Mouse (Mus musculus) heart, postnatal 14 days (tissue): ENCODE measurements around the gene Lpar3. TPM values are rescaled to one million over a fixed set of nuclear protein-coding genes. Genes with fewer than 3 reads are reported as not detected.
A peak's percentile ranks its signal among the peaks of the same experiment; 100 is the strongest.

Experiments used
- DNase-seq, 2 experiments: peaks; one replicate each; pipeline ENCODE4 v3.0.0; 2021 to 2022
- intact Hi-C: fragments of 180-260 bp; cut with DNase I; formaldehyde crosslinking; loops from one replicate; pipeline ENCODE4 v1.15.1; 2025
- total RNA-seq, 2 experiments: library from RNA; stranded (reverse); gene quantifications; 2 replicates each; pipeline ENCODE4 v1.2.3; 2021

Gene Lpar3
- total RNA-seq, 2 experiments from 2014 or later = 1.0 to 1.1 TPM

DNA sequence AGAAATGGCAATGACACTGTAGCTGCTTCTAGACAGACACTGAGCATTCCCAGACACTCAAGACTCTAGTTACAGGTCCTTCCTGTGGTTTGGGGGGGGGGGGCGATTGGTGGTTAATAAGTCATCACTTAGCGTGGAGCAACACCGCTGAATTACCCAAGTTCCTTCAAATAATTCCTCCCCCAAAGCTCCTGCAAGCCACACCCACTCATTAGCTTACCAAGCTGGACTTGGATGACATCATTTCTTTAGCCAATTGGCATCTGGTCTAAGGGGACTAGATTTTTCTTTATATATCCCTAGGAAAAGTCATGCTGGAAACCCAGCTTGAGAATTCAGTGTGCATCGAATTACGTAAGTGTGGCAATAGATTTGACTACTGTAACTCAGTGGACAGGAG lies 82.4 kb downstream of the Lpar3 start:
- no peak for DNase-seq
- intact Hi-C loops = no loop called here

DNA sequence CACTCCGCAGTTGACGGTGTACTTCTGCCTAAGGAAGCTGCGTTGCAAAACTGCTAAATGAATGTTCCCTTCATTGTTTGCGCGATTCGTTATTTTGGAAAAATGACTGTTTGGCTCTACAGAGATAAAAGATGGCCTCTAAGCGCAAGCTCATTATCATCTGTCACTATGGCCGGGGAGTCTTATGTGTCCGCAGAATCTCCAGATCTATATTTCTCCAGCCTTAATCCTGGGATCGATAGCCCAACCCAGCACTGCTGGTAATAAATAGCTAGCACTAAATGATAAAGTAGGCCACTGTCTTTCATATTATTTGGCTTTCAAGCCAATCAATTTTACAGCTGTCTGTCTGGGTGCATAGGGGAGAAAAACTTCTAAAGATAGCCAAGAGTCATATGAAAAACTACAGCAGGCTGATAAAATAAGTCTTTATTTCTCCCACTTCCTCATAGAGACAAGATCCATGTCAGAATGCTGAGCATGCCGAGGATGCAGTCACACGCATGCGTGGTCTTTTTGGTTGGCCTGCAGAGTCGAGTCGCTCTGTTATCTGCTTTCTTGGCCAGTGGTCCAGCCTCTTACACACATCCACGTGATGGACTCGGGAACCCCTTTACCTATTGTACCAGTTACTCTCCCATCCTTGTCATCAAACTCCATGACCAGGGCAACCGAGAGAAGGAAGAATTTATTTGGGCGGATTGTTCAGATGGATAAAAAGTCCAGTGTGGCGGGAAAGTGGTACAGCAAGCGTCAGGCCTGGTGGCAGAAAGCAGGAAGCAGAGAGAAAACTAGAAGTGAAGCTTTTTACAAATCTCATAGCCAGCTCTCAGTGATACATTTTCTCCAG lies 84.0 kb downstream of the Lpar3 start:
- intact Hi-C loops = no loop called here
- DNase-seq = no peak

DNA sequence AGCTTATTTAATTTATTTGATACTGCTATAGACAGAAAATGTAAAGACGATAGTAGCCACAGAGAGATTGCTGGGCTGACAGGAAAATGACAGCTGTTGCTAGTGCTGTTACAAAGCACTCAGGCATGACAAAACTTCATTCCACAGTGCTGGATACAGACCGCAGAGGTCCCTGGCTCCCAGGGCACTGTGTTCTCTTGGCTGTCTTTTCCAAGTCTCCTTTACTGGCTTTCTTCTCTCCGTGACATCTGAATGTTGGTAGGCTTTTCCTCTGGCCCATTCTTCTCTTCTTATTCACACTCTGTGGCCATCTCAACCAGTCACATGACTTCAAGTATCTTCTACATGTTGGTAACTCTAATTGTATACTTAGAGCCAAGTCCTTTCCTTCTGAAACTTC lies 86.6 kb downstream of the Lpar3 start:
- intact Hi-C loops = no loop called here
- no peak for DNase-seq

DNA sequence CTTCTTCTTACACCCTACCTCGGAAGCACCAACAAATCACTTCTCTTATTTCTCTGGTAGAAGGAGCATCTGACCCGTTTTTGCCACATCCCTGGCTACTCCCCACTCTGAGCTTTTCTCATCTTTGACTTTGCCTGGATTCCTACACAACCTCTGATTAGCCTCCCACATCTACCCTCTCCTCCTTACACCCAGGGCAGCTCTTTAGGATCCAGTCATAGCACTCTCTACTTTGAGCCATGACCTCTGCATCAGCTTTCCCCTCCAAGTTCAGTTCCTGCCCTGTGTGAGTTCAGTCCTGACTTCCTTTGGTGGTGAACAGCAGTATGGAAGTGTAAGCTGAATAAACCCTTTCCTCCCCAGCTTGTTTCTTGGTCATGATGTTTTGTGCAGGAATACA lies 87.1 kb downstream of the Lpar3 start:
- intact Hi-C loops = no loop called here
- no peak for DNase-seq

DNA sequence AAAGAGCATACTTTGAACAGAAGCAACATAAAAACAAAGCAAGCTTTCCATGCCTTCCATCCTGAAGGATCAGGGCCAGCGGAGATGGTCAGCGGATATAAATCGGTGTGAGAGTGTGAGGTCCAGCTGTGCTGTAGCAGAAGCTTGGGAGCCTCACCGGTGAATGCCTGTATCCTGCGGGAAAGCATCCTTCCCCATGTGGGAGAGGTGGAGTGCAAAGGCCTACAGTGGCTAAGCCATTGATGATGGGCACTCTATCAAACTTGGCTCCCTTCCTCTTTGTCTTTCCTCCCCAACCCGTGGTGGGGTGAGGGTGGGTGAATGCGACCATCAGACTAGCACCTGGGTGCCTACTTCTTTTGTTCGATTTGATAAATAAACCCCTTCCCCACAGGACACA lies 88.8 kb downstream of the Lpar3 start:
- DNase-seq = no peak
- intact Hi-C loops = no loop called here

DNA sequence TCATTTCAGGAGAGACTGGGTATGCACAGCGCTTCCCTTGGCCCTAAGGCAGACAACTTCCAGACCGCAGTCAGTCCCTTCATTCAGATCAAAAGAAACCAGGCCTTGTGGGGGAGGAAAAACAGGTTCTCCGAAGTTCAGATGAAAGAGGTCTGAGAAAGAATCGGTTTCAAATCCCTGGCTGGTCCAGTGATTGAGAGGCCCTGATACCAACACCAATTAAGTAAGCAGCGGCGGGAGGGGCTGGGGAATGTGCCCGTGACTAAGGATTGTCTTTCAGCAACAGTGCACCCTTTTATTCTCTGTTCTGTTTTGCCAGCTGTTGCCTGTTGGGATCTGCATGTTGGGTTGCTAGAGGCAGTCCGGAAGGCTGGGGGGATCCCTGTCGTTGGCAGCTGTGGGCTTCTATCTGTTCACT lies 90.4 kb downstream of the Lpar3 start:
- intact Hi-C loops = no loop called here
- no peak for DNase-seq

DNA sequence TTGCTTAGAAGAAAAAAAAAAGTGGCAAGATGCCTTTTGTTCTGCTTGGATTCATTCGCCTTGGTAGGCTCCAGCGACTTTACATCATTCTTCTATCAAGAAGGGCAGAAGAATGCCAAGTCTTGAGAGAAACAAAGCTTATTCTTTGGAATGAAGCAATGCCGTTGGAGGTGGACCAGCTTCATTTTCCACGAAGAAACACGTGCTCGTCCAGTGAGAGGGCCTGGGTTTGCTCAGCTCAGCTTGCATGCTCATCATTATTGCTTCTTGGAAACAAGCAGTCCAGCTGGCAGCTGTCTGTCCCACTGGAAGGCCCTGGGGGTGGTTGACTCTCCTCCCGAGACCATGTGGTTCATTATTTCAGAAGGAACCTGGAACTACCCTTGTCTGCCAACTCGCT lies 94.7 kb downstream of the Lpar3 start:
- intact Hi-C loops = no loop called here
- no peak for DNase-seq

DNA sequence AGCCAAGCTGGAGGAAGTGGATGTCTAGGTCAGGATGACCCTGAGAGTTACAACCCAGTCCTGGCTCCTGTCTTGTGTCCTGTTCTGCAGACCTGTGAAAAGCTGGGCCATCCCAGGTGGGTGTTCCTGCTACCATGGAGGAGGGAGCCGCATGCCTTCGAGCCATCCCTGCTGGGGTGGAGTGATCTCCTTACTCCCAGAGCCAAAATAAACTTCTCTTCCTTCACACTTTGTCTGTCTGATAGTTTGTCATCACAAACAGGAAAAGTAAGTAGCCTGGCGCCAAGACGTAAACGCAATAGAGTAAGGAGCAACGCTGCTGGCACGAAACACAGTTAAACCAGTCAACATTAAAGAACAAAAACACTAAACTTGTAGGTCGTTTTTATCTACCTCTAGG lies 95.5 kb downstream of the Lpar3 start:
- intact Hi-C loops = no loop called here

DNA sequence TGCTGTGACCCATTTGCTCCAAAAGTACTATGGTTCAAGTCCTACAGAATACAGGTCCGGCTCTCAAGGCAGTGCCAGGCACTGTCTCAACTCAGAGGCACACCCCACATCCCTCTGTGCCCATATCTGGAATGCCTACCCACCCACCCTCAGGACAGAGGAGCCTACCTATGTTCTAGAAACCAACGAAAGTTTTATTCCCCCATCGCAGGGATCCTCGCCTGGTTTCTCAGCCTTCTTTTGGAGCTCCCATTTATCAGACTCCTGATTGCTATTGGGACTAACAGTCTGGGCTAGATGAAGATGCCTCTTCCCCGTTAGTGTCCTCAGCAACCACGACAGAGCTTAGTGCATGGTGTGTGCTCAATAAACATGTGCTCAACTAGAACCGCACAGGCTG lies 96.6 kb downstream of the Lpar3 start:
- no peak for DNase-seq
- intact Hi-C loops = no loop called here

More for the DNA sequence above, 95.5 kb downstream of the Lpar3 start:
- DNase-seq = no peak

DNA sequence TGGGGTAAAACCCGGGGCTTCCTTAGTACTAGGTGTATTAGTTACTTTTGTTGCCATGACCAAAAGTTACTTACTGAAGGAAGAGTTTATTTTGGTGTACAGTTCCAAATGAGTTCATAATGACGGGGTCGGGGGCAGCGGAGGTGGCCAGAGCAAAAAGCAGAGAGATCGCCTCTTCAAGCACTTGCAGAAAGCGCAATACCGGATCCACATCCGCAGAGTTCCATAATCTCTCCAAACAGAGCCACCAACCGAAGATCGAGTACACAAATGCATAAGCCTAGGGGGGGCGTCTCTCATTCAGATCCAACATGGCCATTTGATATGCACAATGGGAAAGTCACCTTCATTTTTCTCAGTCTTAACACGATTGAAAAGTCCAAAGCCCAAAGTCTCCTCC lies 97.1 kb downstream of the Lpar3 start:
- intact Hi-C loops = no loop called here

DNA sequence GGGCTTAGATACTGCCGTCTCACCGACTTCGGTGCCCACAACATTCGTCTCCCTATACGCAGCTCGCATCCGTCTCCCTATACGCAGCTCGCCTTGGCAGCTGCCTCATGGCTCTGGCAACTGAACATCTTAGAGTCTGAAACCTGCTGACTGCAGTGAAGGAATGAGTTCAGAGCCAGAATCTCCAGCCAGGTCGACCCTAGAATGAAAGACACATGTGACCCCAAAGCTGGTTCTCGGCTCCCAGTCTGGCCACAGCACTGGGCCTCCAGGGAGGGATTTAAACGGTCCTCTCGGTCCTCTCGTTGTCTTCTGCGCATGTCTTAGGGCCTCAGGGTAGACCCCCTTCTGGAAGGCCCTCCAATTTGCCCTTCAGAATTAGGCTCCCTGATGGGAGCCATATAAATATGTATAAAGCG lies 97.8 kb downstream of the Lpar3 start:
- DNase-seq = no peak
- intact Hi-C loops = no loop called here

More for the DNA sequence above, 97.1 kb downstream of the Lpar3 start:
- DNase-seq = no peak

DNA sequence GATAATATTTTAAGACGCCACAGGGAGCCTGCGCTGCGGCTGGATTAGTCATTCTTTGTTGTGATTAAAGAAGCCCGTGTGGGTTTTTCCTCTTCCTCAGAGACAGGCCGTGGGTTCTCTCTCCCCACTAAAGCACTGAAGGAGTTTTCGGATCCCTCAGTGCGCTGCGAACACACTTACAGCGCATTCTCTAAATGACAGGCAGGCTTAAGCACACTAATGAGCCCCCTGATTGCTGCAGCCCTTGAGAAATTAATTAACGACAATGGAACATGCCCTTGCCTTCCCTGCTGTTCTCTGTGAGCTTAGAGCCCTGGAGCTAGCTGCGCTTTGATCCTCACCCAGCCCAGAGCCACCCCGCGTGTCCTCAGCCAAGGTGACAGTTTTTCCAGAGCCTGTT lies 98.2 kb downstream of the Lpar3 start:
- DNase-seq = no peak
- intact Hi-C loops = no loop called here

DNA sequence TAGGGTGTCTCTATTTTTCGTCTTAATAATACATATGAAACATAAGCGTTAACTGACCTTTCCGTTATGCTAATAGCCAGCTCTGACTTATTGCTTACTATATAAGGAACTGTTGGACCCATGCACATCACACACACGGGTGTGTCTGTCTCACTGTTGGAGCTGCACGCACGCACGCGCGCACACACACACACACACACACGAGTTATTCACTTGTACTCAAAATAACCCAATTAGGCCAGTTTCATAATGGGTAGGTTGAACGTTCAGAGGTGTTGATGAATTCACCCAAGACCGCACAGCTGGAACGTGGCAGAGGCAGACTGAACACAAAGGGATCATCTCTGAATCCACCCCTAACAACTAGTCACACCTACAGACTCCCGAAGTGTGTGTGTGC lies 98.7 kb downstream of the Lpar3 start:
- DNase-seq = no peak
- intact Hi-C loops = no loop called here

DNA sequence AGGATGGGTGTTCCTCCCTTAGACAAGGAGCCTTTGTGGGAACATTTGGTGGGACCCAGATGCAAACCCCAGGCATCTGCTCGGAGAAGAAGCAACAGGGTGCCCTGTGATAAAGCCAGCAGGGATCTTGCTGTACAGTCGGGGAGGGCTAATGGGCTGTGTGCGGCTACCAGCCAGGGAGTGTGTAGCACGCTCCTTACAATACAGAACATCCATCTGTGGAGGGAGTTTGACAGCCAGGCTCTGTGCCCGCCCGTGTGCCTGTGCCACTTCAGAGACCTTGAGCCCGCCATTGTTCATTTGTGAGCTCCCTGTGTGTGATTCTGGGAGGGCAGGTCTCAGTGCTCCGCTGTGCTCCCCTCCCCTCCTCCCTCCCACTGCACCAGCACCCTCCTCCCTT lies 104.2 kb downstream of the Lpar3 start:
- intact Hi-C loops = loop anchor here (5.0 kb wide), 2 partner anchors 138 to 592 kb away; no protein-coding TSS in a partner anchor

DNA sequence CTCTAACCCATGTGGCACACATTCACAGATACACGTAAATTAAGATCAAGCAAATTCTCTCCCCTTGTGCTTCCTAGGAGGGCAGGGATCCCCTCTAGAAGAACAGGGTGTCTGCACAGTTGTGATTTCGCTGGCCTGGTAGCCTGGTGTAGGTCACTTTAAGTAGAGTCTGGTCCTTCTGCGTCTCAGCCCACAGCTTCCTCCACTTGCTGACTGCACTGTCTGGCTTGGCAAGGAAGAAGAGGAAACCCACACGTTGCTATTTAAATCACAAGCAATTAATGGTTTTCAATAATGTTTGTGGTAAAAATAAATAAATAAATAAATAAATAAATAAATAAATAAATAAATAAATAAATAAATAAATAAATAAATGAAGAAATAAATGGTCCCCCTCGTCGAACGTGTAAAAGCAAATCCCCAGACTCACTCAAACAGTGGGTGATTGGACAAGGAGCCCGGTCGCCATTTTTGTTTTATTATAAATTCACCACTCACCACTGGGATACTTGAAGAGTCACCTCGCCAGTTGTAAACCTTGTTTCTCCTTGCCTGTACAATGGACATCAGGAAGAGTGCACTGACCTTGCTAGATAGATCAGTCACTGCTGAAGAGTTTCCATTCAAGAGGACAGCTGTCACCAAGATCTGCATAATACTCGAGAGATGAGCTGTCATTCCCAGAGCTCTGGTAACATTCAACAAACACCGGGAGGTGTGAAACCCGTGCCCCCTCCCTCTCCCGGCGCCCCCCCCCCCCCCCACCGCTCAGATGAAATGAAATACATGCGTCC lies 106.2 kb downstream of the Lpar3 start:
- DNase-seq = no peak
- intact Hi-C loops = loop anchor here (5.0 kb wide), 2 partner anchors 140 to 590 kb away; no protein-coding TSS in a partner anchor

More for the DNA sequence above, 104.2 kb downstream of the Lpar3 start:
- no peak for DNase-seq

DNA sequence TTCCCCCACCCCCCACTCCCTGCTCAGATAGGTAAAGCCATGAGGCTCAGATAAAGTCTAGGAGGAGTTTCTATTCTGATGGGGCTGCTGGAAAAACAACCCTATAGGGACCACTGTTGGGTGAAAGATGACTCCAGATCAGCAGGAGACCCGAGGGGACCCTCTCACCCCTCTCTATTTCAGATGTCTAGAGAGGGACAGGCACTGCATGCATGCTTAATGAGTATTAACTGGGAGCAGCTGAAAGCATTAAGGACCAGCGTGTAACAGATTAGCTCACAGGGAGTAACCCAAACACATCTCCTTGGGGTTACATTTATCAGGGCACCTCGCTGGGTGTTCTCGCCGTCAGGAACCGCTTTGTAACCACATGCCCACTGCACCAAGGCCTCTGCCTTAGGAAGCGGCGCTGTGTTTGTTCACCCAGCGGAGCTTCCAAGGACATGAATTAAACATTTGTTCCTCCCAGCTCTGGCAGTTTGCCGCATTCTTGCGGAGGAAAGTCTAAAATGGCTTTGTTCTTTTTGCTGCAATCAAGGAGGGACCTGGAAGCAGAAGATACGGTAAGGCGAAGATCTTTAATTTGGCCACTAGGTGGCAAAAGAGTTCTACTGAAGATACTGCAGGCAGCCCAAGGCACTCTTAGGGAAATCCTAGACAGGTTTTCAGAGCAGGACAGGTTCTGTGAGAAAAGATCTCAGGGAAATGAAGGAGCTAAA lies 106.9 kb downstream of the Lpar3 start:
- intact Hi-C loops = loop anchor here (2.0 to 5.0 kb wide), 3 partner anchors 140 to 619 kb away; no protein-coding TSS in a partner anchor
- peak; percentile 47 to 62 for DNase-seq

DNA sequence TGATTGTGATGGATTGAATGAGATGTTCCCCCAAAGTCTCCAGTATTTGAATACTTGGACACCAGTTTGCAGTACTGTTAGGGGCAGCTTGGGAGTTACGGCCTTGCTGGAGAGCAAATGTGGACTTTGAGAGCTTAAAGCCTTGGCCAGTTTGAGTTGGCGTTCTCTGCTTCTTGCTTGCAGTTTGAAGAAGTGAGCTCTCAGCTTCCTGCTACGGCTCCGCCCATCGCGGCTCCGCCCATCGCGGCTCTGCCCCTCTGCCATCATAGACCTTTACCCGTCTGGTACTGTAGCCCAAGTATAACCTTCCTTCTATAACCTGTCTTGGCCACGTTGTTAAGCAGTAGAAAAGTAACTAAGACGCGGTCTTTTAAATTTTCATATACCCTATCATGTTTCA lies 108.0 kb downstream of the Lpar3 start:
- DNase-seq = peak in 1 of 2 experiments; percentile 14
- intact Hi-C loops = loop anchor here (2.0 to 5.0 kb wide), 3 partner anchors 141 to 618 kb away; no protein-coding TSS in a partner anchor

DNA sequence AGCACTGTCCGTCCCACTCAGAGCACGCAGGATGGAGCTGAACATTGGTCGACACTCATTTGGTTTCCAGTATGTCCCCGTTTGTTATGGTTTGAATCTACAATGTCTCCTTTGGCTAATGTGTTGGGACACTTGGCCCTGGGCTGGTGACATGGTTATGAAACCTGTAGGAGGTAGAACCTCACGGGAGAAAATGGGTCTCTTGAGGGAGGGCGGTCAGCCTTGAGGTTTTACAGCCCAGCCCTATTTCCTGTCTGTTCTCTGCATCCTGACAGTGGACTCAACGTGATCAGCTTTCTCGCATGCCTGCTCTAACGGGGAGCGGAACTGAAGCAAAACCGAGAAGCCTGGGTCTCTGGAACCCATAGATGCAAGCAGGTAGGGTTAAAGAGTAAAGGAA lies 111.1 kb downstream of the Lpar3 start:
- no peak for DNase-seq
- intact Hi-C loops = no loop called here

DNA sequence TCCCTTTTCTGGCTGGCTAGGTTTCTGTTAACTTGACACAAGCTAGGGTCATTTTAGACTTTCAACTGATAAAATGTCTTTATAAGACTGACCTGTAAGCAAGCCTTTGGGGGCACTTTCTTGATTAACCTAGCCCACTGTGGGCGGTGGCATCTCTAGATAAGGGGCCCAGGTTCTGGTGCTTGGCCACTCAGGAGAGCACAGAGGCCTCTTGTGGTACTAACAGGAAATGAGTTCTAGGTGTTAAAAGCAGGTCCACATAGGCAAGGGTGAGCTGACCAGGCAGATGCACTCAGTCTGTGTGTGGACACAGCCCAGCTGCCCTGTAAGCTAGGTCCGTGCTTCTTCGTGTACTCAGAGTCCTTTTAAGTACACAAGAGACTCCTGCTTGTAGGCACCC lies 112.5 kb downstream of the Lpar3 start:
- no peak for DNase-seq
- intact Hi-C loops = no loop called here

DNA sequence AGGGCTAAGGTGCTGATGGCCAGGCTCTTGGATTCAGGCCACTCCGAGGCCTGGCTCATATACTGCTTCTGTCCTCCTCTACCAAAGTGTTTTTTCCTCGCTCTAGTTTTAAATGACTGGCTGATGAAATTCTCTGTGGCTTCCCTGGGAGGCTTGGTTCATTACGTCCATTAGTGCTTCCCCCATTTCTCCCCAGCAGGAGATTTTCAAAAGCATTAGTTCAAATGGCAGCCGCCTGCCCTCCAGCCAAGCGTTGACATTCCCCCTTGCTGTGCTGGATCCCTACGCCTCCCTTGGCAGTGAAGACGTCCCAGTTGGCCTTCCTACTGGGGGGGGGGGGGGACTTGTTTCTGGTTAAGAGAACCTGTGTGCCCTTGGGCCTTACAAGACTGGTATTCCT lies 113.3 kb downstream of the Lpar3 start:
- intact Hi-C loops = no loop called here
- DNase-seq = no peak
